Mouse (Mus musculus): ENCODE results near the gene 2900026A02Rik. TPM values are rescaled to one million over a fixed set of nuclear protein-coding genes. Genes with fewer than 3 reads are reported as not detected.
A peak's percentile ranks its signal among the peaks of the same experiment; 100 is the strongest.

2900026A02Rik gene
- 10.2 and 14.7 TPM in 2 replicates for polyA plus RNA-seq (2016; fragmentation: Nextera tagmentation; extraction: Ambion mirVana)

- peak within 1 kb of the TSS; percentile 77 for H3K27ac ChIP-seq
- H3K4me1 ChIP-seq, result peaks cover 50% of the 10 kb centered on the region
- H3K27me3 ChIP-seq (ENCODE audit: insufficient read depth, poor library complexity, severe bottlenecking), result peaks cover 52% of the 10 kb centered on the region
- WGBS, result 8% methylated on average over 62 of the region's 62 CpGs
- no peaks in the 10 kb centered on the region for H3K36me3 ChIP-seq
- H3K4me3 ChIP-seq, result peak within 1 kb of the TSS; percentile 77
- no peaks in the 10 kb centered on the region for H3K9me3 ChIP-seq
- DNase-seq (ENCODE audit: low spot score), result no peak
Observed at GRCm38 (mm10) chr5:113221147-113221865, at the start of gene 2900026A02Rik. TSS of gene 2900026A02Rik (minus strand) at chr5:113221236.

GRCm38 (mm10) chr5:113270043-113270442 lies 49.0 kb upstream of the 2900026A02Rik start:
- Histone ChIP-seq H3K4me3 (no peak overlapping the region), H3K9me3 (no peaks in the 10 kb centered on the region), H3K36me3 (0 out of 2 replicates have a peak, but pooled peaks cover 5% of the 10 kb centered on the region), H3K27ac (no peak overlapping the region), H3K4me1 (peaks cover 6% of the 10 kb centered on the region; the same call in 1 of the 2 replicates), H3K27me3 (ENCODE audit: insufficient read depth, poor library complexity, severe bottlenecking) (no peaks in the 10 kb centered on the region)
- DNase-seq (ENCODE audit: low spot score), result no peak
- WGBS, result 70% methylated on average over 3 of the region's 3 CpGs

- Histone ChIP-seq H3K27ac (no peak overlapping the region), H3K27me3 (ENCODE audit: insufficient read depth, poor library complexity, severe bottlenecking) (no peaks in the 10 kb centered on the region)
- DNase-seq (ENCODE audit: low spot score), result no peak
Observed at GRCm38 (mm10) chr5:113268246-113268645, 47.2 kb upstream of the 2900026A02Rik start.

GRCm38 (mm10) chr5:113265637-113266036 lies 44.6 kb upstream of the 2900026A02Rik start:
- 74% methylated on average over 8 of the region's 8 CpGs for WGBS
- Histone ChIP-seq H3K4me1 (peaks cover 6% of the 10 kb centered on the region; the same call in 1 of the 2 replicates), H3K27ac (no peak overlapping the region), H3K36me3 (0 out of 2 replicates have a peak, but pooled peaks cover 8% of the 10 kb centered on the region), H3K9me3 (no peaks in the 10 kb centered on the region), H3K4me3 (no peak overlapping the region), H3K27me3 (ENCODE audit: insufficient read depth, poor library complexity, severe bottlenecking) (no peaks in the 10 kb centered on the region)
- DNase-seq (ENCODE audit: low spot score), result no peak

More at GRCm38 (mm10) chr5:113268246-113268645, 47.2 kb upstream of the 2900026A02Rik start:
- Histone ChIP-seq H3K36me3 (0 out of 2 replicates have a peak, but pooled peaks cover 8% of the 10 kb centered on the region), H3K9me3 (no peaks in the 10 kb centered on the region), H3K4me1 (no peaks in the 10 kb centered on the region), H3K4me3 (no peak overlapping the region)

- no peaks in the 10 kb centered on the region for H3K4me1 ChIP-seq
- no peaks in the 10 kb centered on the region for H3K9me3 ChIP-seq
- H3K4me3 ChIP-seq, result no peak overlapping the region
- DNase-seq (ENCODE audit: low spot score), result no peak
- no peaks in the 10 kb centered on the region for H3K36me3 ChIP-seq
- WGBS, result 88% methylated on average over 11 of the region's 11 CpGs
- H3K27me3 ChIP-seq (ENCODE audit: insufficient read depth, poor library complexity, severe bottlenecking), result no peaks in the 10 kb centered on the region; the same call in 1 of the 2 replicates
- H3K27ac ChIP-seq, result no peak overlapping the region
Observed at GRCm38 (mm10) chr5:113250806-113251205, 29.8 kb upstream of the 2900026A02Rik start.

GRCm38 (mm10) chr5:113249263-113249930 lies 28.4 kb upstream of the 2900026A02Rik start:
- Histone ChIP-seq H3K4me3 (no peak overlapping the region), H3K27ac (no peak overlapping the region), H3K36me3 (peaks cover 3% of the 10 kb centered on the region; the same call in 1 of the 2 replicates), H3K4me1 (no peaks in the 10 kb centered on the region), H3K9me3 (no peaks in the 10 kb centered on the region), H3K27me3 (ENCODE audit: insufficient read depth, poor library complexity, severe bottlenecking) (no peaks in the 10 kb centered on the region; the same call in 1 of the 2 replicates)
- WGBS, result 64% methylated on average over 8 of the region's 8 CpGs
- no peak for DNase-seq (ENCODE audit: low spot score)

GRCm38 (mm10) chr5:113230196-113230595 lies 9.2 kb upstream of the 2900026A02Rik start:
- DNase-seq (ENCODE audit: low spot score), result no peak
- Histone ChIP-seq H3K9me3 (no peaks in the 10 kb centered on the region), H3K4me1 (peaks cover 22% of the 10 kb centered on the region), H3K27me3 (ENCODE audit: insufficient read depth, poor library complexity, severe bottlenecking) (peaks cover 9% of the 10 kb centered on the region; the same call in 1 of the 2 replicates), H3K36me3 (no peaks in the 10 kb centered on the region), H3K4me3 (no peak overlapping the region), H3K27ac (no peak overlapping the region)
- WGBS, result 79% methylated on average over 5 of the region's 5 CpGs

- Histone ChIP-seq H3K36me3 (no peaks in the 10 kb centered on the region), H3K9me3 (no peaks in the 10 kb centered on the region), H3K27me3 (ENCODE audit: insufficient read depth, poor library complexity, severe bottlenecking) (peaks cover 22% of the 10 kb centered on the region; the same call in 1 of the 2 replicates), H3K4me3 (peak within 1 kb of the TSS; percentile 44), H3K4me1 (peaks cover 30% of the 10 kb centered on the region), H3K27ac (peak within 1 kb of the TSS; percentile 79)
- DNase-seq (ENCODE audit: low spot score), result peak; percentile 92
- WGBS, result 2% methylated on average over 13 of the region's 13 CpGs
Observed at GRCm38 (mm10) chr5:113226632-113227102, 5.6 kb upstream of the 2900026A02Rik start, which contains the start of gene Tmem211. TSS of gene Tmem211 (plus strand) at chr5:113226909.

- Histone ChIP-seq H3K9me3 (no peaks in the 10 kb centered on the region), H3K4me1 (peaks cover 31% of the 10 kb centered on the region), H3K4me3 (peak overlapping the region; percentile 44), H3K27me3 (ENCODE audit: insufficient read depth, poor library complexity, severe bottlenecking) (peaks cover 22% of the 10 kb centered on the region; the same call in 1 of the 2 replicates), H3K36me3 (no peaks in the 10 kb centered on the region), H3K27ac (peak overlapping the region; percentile 79)
- 19% methylated on average over 25 of the region's 25 CpGs for WGBS
- no peak for DNase-seq (ENCODE audit: low spot score)
Observed at GRCm38 (mm10) chr5:113225686-113226435, 4.8 kb upstream of the 2900026A02Rik start.

GRCm38 (mm10) chr5:113225271-113225670 lies 4.2 kb upstream of the 2900026A02Rik start:
- Histone ChIP-seq H3K27ac (peak overlapping the region; percentile 69; the same call in 1 of the 2 replicates), H3K4me3 (peak overlapping the region; percentile 44; the same call in 1 of the 2 replicates), H3K36me3 (no peaks in the 10 kb centered on the region), H3K4me1 (peaks cover 37% of the 10 kb centered on the region), H3K9me3 (no peaks in the 10 kb centered on the region), H3K27me3 (ENCODE audit: insufficient read depth, poor library complexity, severe bottlenecking) (peaks cover 28% of the 10 kb centered on the region; the same call in 1 of the 2 replicates)
- DNase-seq (ENCODE audit: low spot score), result no peak
- WGBS, result 27% methylated on average over 10 of the region's 10 CpGs

- Histone ChIP-seq H3K4me1 (peaks cover 48% of the 10 kb centered on the region), H3K27me3 (ENCODE audit: insufficient read depth, poor library complexity, severe bottlenecking) (peaks cover 37% of the 10 kb centered on the region; the same call in 1 of the 2 replicates), H3K9me3 (no peaks in the 10 kb centered on the region), H3K36me3 (no peaks in the 10 kb centered on the region), H3K27ac (peak overlapping the region; percentile 69), H3K4me3 (no peak overlapping the region)
- 36% methylated on average over 4 of the region's 4 CpGs for WGBS
- no peak for DNase-seq (ENCODE audit: low spot score)
Observed at GRCm38 (mm10) chr5:113223888-113224287, 2.9 kb upstream of the 2900026A02Rik start.

Measured in heart, embryonic 10.5 days (tissue).